Mouse (Mus musculus) myocyte (in vitro differentiated cells): ENCODE data around the gene Arl15. TPM values are rescaled to one million over a fixed set of nuclear protein-coding genes. Genes with fewer than 3 reads are reported as not detected.

Experiments used
- H3K27me3 ChIP-seq: one replicate; pipeline ENCODE4 v1.6.1; 2011; ENCODE audit not compliant: control insufficient read depth, insufficient read depth, insufficient read length
- H3K36me3 ChIP-seq: one replicate; pipeline ENCODE4 v1.6.1; 2011; ENCODE audit not compliant: control insufficient read depth, insufficient read depth
- H3K4me2 ChIP-seq: one replicate; pipeline ENCODE4 v1.6.1; 2011; ENCODE audit warnings: low read depth, control low read depth
- H3K4me3 ChIP-seq: one replicate; pipeline ENCODE4 v1.5.1; 2011; ENCODE audit warnings: mild to moderate bottlenecking, control low read depth, moderate library complexity
- H3K79me2 ChIP-seq: one replicate; pipeline ENCODE4 v1.6.1; 2011; ENCODE audit not compliant: control insufficient read depth, insufficient read depth
- H3ac ChIP-seq: one replicate; pipeline ENCODE4 v1.6.1; 2011; ENCODE audit not compliant: control insufficient read depth, insufficient read length
- CEBPB ChIP-seq: IDR thresholded peaks from 2 replicates; pipeline ENCODE4 v1.6.1; 2011; ENCODE audit warnings: mild to moderate bottlenecking, moderate library complexity; ENCODE audit not compliant: poor library complexity, insufficient read depth, severe bottlenecking
- E2F4 ChIP-seq: IDR thresholded peaks from one replicate; pipeline ENCODE4 v1.6.1; 2011; ENCODE audit warnings: mild to moderate bottlenecking, control low read depth, moderate library complexity; ENCODE audit not compliant: insufficient read depth
- MAX ChIP-seq: IDR thresholded peaks from one replicate; pipeline ENCODE4 v1.6.1; 2011; ENCODE audit warnings: low read depth, mild to moderate bottlenecking, control low read depth
- MYOD1 ChIP-seq, 3 experiments: IDR thresholded peaks; one replicate each; pipeline ENCODE4 v1.6.1; 2011; ENCODE audit warnings: control low read depth in 2 of 3, low read depth in 2 of 3, mild to moderate bottlenecking in 2 of 3, moderate library complexity in 1 of 3; ENCODE audit not compliant: insufficient read length in 2 of 3, control insufficient read depth in 1 of 3
- MYOG ChIP-seq, 3 experiments: IDR thresholded peaks; one replicate each; pipeline ENCODE4 v1.6.1; 2011; ENCODE audit warnings: control low read depth in 2 of 3, low read depth in 2 of 3, mild to moderate bottlenecking in 2 of 3; ENCODE audit not compliant: insufficient read length in 2 of 3, control insufficient read depth in 1 of 3, insufficient read depth in 1 of 3
- POLR2A ChIP-seq: IDR thresholded peaks from one replicate; pipeline ENCODE4 v1.6.1; 2011; ENCODE audit warnings: low read depth, mild to moderate bottlenecking, control low read depth, moderate library complexity; ENCODE audit not compliant: insufficient read length
- POLR2AphosphoS2 ChIP-seq: IDR thresholded peaks from one replicate; pipeline ENCODE4 v1.6.1; 2011; ENCODE audit warnings: low read depth, control low read depth; ENCODE audit not compliant: insufficient read length
- REST ChIP-seq: IDR thresholded peaks from one replicate; pipeline ENCODE4 v1.6.1; 2011; ENCODE audit warnings: mild to moderate bottlenecking, control low read depth, moderate library complexity; ENCODE audit not compliant: insufficient read depth, insufficient read length
- SRF ChIP-seq: IDR thresholded peaks from one replicate; pipeline ENCODE4 v1.6.1; 2011; ENCODE audit warnings: low read depth; ENCODE audit not compliant: control insufficient read depth, insufficient read length
- TCF12 ChIP-seq: IDR thresholded peaks from one replicate; pipeline ENCODE4 v1.6.1; 2011; ENCODE audit warnings: mild to moderate bottlenecking, control low read depth; ENCODE audit not compliant: poor library complexity, insufficient read depth, severe bottlenecking
- TCF3 ChIP-seq: IDR thresholded peaks from one replicate; pipeline ENCODE4 v1.6.1; 2011; ENCODE audit warnings: low read depth, control low read depth; ENCODE audit not compliant: insufficient read length
- USF1 ChIP-seq: IDR thresholded peaks from one replicate; pipeline ENCODE4 v1.6.1; 2011; ENCODE audit warnings: low read depth, mild to moderate bottlenecking, control low read depth, moderate library complexity
- polyA plus RNA-seq: library from polyadenylated mRNA; unstranded; fragments of >200 nt; fragmentation: generic; extraction: Trizol; gene quantifications from one replicate; pipeline ENCODE4 v1.2.1, GENCODE M21; 2012; ENCODE audit warnings: missing spikeins

Gene Arl15
- polyA plus RNA-seq, 1 experiment: 11.1 TPM

- Histone ChIP-seq H3K4me2 (no peak overlapping the region), H3K27me3 (no peaks in the 10 kb centered on the region), H3ac (no peak overlapping the region), H3K36me3 (no peaks in the 10 kb centered on the region), H3K79me2 (no peaks in the 10 kb centered on the region), H3K4me3 (no peak overlapping the region)
- TF ChIP-seq MYOG (IDR thresholded peaks at IDR 0.05; ENCODE audit: control insufficient read depth in 1 of 3, insufficient read depth in 1 of 3, insufficient read length in 2 of 3, low read depth in 2 of 3): no peak
- no peak for TF ChIP-seq E2F4
- TF ChIP-seq POLR2A: no peak
- no peak for TF ChIP-seq USF1
- TF ChIP-seq MYOD1 (IDR thresholded peaks at IDR 0.05; ENCODE audit: control insufficient read depth in 1 of 3, insufficient read length in 2 of 3, low read depth in 2 of 3): no peak
- TF ChIP-seq SRF: no peak
- no peak for TF ChIP-seq POLR2AphosphoS2
- no peak for TF ChIP-seq TCF12
- TF ChIP-seq MAX: no peak
- no peak for TF ChIP-seq CEBPB
- TF ChIP-seq REST: no peak
- TF ChIP-seq TCF3: no peak
These were observed 257.0 kb downstream of the Arl15 start for GRCm38 (mm10) chr13:114051151-114051850.

GRCm38 (mm10) chr13:114052426-114053205 is 258.3 kb downstream of the Arl15 start:
- Histone ChIP-seq H3K36me3 (no peaks in the 10 kb centered on the region), H3K4me2 (no peak overlapping the region), H3ac (no peak overlapping the region), H3K27me3 (no peaks in the 10 kb centered on the region), H3K4me3 (no peak overlapping the region), H3K79me2 (no peaks in the 10 kb centered on the region)
- TF ChIP-seq CEBPB (no peak), MYOG (IDR thresholded peaks at IDR 0.05; ENCODE audit: control insufficient read depth in 1 of 3, insufficient read depth in 1 of 3, insufficient read length in 2 of 3, low read depth in 2 of 3) (no peak), USF1 (no peak), MYOD1 (IDR thresholded peaks at IDR 0.05; ENCODE audit: control insufficient read depth in 1 of 3, insufficient read length in 2 of 3, low read depth in 2 of 3) (no peak), TCF12 (no peak), E2F4 (no peak), TCF3 (no peak), POLR2AphosphoS2 (no peak), POLR2A (no peak), MAX (no peak), SRF (no peak), REST (no peak)

GRCm38 (mm10) chr13:114053261-114053660 is 259.0 kb downstream of the Arl15 start:
- no peak for TF ChIP-seq MYOD1 (IDR thresholded peaks at IDR 0.05; ENCODE audit: control insufficient read depth in 1 of 3, insufficient read length in 2 of 3, low read depth in 2 of 3)
- no peak for TF ChIP-seq POLR2AphosphoS2
- no peak for TF ChIP-seq SRF
- no peak for TF ChIP-seq MYOG (IDR thresholded peaks at IDR 0.05; ENCODE audit: control insufficient read depth in 1 of 3, insufficient read depth in 1 of 3, insufficient read length in 2 of 3, low read depth in 2 of 3)
- no peak for TF ChIP-seq CEBPB
- no peak for TF ChIP-seq REST
- TF ChIP-seq E2F4: no peak
- no peak for TF ChIP-seq POLR2A
- TF ChIP-seq USF1: no peak
- no peak for TF ChIP-seq TCF3
- TF ChIP-seq MAX: no peak
- TF ChIP-seq TCF12: no peak

GRCm38 (mm10) chr13:114055686-114056085 is 261.4 kb downstream of the Arl15 start:
- no peaks in the 10 kb centered on the region for H3K36me3 ChIP-seq
- H3K27me3 ChIP-seq: no peaks in the 10 kb centered on the region
- H3K79me2 ChIP-seq: no peaks in the 10 kb centered on the region
- H3ac ChIP-seq: no peak overlapping the region
- H3K4me2 ChIP-seq: no peak overlapping the region
- no peak overlapping the region for H3K4me3 ChIP-seq
- TF ChIP-seq POLR2AphosphoS2 (no peak), USF1 (no peak), REST (no peak), E2F4 (no peak), TCF3 (no peak), MAX (no peak), POLR2A (no peak)

More at GRCm38 (mm10) chr13:114053261-114053660, 259.0 kb downstream of the Arl15 start:
- no peak overlapping the region for H3ac ChIP-seq
- no peaks in the 10 kb centered on the region for H3K36me3 ChIP-seq
- H3K4me2 ChIP-seq: no peak overlapping the region
- H3K4me3 ChIP-seq: no peak overlapping the region
- H3K27me3 ChIP-seq: no peaks in the 10 kb centered on the region
- H3K79me2 ChIP-seq: no peaks in the 10 kb centered on the region
